Mouse (Mus musculus): ENCODE results near the gene Mrtfa.
"Not testable (repeated sequence)": the region's sequence is repeated elsewhere in the genome, so short reads cannot be mapped to it uniquely, and the experiment has no call there.

The Mrtfa gene

DNA sequence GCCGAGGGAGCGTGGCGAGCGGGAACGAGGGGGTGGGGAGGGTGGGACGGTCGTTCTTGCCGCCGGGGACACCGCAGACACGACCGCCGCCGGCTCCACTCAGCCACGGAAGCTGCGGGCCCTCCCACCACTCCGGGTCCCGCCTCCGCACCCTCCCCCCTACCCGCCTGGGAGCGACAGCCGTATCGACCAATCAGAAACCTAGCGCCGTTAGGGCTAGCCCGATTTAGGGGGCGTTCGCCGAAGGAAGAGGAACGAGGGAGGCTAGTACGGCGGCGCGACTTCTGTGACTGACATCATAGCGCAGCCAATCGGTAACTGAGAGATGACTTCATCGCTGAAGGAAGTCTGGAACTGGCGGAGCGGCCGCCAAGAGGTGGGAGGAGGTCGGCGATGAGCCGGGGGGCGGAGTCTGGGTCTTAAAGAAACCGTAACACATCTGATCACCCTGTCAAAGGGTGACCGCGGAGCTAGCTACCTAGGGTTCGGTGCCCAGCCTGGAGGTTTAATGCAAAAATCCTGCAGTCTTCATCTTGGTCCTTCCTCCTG lies at the start of gene Mrtfa:
Gene Mrtfa (minus strand): TSS at position 128 of the 549 bp plus-strand sequence.
- DNase-seq (ENCODE audit: low spot score in 2 of 2), result peak; percentile 99 to 100

GRCm38 (mm10) chr15:81239794-81240343 lies 49.3 kb upstream of the Mrtfa start:
- DNase-seq (ENCODE audit: low spot score in 2 of 2), result no peak

- DNase-seq (ENCODE audit: low spot score in 2 of 2), result no peak
Measured at GRCm38 (mm10) chr15:81239261-81239660, 48.7 kb upstream of the Mrtfa start.

GRCm38 (mm10) chr15:81237471-81237870 lies 46.9 kb upstream of the Mrtfa start:
- no peak for DNase-seq (ENCODE audit: low spot score in 2 of 2)

- DNase-seq (ENCODE audit: low spot score in 2 of 2), result no peak
Measured at GRCm38 (mm10) chr15:81236062-81236461, 45.5 kb upstream of the Mrtfa start.

- DNase-seq (ENCODE audit: low spot score in 2 of 2), result peak; percentile 70 to 80
Measured at GRCm38 (mm10) chr15:81235086-81235920, 44.7 kb upstream of the Mrtfa start, which contains the start of gene Mchr1. Mchr1 (plus strand) TSS chr15:81235499.

GRCm38 (mm10) chr15:81231325-81231724 lies 40.8 kb upstream of the Mrtfa start:
- DNase-seq (ENCODE audit: low spot score in 2 of 2), result no peak

DNA sequence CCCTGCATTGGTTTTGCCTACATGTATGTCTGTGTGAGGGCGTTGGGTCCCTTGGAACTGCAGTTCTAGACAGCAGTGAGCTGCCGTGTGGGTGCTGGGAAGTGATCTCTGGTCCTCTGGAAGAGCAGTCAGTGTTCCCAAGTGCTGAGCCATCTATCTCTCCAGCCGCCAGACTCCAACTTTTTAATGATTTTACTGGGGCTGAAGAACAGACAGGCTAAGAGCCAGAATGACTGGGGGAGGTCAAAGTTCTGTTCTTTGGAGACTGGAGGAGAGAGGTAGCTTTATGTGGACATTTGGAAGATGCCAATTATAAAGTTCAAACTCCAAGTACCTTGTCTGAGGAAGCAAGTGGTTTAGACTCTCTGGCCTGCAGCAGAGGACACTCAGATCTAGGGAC lies 39.2 kb upstream of the Mrtfa start:
- DNase-seq (ENCODE audit: low spot score in 2 of 2), result no peak

DNA sequence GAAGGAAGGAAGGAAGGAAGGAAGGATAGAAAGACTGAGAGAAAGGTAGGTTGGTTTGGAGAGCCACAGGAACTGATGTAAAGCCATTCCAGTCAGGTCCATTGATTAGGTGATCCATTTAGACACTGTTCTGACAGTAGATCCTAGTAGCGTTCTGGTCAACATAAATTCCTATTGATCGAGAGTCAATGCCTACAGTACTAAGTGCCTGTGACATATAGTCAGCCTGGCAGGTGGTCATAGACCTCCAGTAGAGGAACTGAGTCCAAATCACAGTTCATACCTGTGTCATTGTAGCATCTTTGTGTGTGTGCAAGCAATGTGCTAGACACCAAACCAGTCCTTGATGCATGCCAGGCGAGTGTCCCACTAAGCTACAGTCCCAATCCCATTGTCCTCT lies 37.7 kb upstream of the Mrtfa start:
- no peak for DNase-seq (ENCODE audit: low spot score in 2 of 2)

- no peak for DNase-seq (ENCODE audit: low spot score in 2 of 2)
Measured at GRCm38 (mm10) chr15:81227275-81227674, 36.7 kb upstream of the Mrtfa start.

DNA sequence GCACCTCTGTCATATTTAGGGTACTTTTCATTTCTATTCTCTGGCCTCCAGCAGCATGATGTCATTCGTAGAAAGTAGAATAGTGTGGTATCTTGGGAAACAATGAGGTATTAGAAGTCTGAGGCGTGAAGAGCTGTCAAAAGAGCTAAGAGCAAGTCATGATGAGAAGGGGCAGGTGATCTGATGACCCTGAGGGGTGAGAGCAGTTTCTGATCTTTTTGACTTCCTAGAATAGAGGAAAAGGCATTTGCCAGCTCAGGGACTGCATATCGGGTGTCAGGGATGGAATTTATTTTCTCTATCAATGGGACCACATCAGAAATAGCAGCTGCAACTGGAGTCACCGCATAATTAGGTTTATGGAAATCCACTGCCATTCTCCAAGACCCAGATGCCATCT lies 36.2 kb upstream of the Mrtfa start:
- DNase-seq (ENCODE audit: low spot score in 2 of 2), result no peak

- DNase-seq (ENCODE audit: low spot score in 2 of 2), result no peak
Measured at GRCm38 (mm10) chr15:81225732-81226131, 35.2 kb upstream of the Mrtfa start.

DNA sequence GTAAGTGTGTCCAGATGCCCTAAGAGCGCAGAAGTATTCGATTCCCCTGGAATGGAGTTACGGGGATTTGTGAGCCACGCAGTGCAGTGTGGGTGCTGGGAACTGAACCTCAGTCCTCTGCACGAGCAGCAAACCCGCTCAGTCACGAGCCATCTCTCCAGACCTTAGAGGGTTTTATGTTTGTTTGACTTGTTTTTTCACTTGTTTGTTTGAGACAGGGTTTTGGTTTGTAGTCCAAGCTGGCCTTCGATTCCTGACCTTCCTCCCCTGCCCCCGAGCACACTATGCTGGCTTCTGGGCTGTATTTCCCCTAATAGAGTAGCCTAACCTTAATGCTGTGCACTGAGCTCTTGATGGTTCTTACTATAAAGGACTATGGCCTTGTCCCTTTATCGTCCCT lies 34.5 kb upstream of the Mrtfa start:
- no peak for DNase-seq (ENCODE audit: low spot score in 2 of 2)

DNA sequence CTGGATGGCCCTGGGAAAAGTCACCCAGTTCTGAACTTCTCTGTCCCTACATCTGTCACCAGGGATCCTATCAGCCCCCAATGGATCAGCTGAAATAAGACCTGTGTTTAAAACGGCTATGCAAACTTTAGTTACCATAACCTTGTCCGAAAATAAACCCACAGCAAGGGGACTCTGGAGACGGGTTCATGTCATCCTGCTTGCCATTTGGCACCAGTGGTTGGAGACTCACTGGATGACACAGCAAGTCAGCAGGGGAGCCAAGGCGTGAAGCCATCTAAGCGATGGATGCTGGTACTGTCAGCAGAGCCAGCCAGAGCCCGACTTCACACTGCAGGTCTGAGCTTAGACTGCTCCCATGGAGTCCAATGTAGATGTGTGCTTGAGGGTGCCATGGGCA lies 30.9 kb upstream of the Mrtfa start:
- no peak for DNase-seq (ENCODE audit: low spot score in 2 of 2)

GRCm38 (mm10) chr15:81220051-81220450 lies 29.5 kb upstream of the Mrtfa start:
- DNase-seq (ENCODE audit: low spot score in 2 of 2), result not testable (repeated sequence)

- no peak for DNase-seq (ENCODE audit: low spot score in 2 of 2)
Measured at GRCm38 (mm10) chr15:81219054-81219453, 28.5 kb upstream of the Mrtfa start.

DNA sequence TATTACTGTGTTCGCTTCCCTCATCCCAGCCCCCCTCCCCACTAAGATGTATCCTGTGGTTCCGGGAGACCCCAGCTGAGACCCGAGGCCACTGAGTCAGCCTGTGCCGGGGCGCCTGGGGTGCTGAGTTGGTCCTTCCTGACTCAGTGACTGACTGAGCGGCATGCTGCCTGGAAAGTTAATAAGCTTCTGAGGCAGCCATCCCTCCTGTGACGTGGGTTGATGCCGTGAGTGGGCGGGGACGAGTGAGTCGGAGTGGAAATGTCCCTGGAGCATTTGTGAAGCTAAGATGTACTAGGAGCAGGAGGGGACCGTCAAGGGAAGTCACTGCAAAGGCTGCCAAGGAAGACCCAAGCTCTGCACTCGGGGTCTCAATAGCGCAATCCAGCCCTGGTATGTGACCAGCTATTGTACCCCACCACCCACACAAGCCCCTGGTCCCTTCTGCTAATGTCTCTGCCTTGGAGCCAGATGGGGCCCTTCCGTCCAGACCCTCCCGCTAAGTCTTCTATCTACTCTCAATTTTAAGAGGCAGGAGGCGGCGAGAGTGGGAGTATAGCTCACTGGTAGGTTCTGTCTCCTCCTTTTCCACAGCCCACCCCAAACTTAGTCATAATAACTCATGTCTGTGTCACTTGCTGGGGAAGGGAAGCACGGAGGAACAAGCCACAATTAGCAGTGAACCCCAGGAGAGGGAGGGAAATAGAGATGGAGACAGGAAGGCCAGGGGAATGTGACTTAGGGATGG lies 26.5 kb upstream of the Mrtfa start:
- peak; percentile 80 for DNase-seq (ENCODE audit: low spot score in 2 of 2)

- DNase-seq (ENCODE audit: low spot score in 2 of 2), result no peak
Measured at GRCm38 (mm10) chr15:81212976-81213375, 22.4 kb upstream of the Mrtfa start.

DNA sequence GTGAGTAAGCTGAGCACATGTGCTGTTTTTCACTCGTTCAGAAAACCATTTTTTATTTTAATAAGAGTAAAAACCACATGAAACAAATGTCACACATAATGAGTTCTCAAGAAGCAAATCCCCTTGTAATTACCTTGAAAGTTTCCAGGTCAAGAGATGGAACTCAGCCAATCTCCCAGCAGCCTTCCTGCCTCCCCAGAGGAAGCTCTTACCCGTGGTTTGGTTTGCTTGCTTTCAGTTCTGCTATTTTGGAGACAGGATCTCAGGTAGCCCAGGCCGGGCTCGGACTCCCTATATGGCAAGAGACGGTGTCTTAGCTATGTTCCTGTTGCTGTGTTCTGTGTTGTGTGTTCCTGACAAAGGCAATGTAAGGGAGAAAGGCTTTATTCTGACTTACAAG lies 19.9 kb upstream of the Mrtfa start:
- no peak for DNase-seq (ENCODE audit: low spot score in 2 of 2)

DNA sequence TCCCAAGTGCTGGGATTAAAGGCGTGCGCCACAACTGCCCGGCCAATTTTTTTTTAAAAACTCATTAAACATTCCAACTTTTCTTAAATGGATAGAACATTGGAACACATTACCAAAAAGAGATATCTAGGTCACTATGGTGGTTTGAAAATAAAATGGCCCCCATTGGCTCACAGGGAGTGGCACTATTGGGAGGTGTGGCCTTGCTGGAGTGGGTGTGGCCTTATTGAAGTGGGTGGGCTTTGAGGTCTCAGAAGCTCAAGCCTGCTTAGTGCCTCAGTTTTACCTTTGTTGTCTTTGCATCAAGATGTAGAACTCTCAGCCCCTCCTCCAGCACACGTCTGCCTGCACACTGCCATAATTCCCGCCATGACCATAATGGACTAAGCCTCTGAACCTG lies 11.9 kb upstream of the Mrtfa start:
- no peak for DNase-seq (ENCODE audit: low spot score in 2 of 2)

DNA sequence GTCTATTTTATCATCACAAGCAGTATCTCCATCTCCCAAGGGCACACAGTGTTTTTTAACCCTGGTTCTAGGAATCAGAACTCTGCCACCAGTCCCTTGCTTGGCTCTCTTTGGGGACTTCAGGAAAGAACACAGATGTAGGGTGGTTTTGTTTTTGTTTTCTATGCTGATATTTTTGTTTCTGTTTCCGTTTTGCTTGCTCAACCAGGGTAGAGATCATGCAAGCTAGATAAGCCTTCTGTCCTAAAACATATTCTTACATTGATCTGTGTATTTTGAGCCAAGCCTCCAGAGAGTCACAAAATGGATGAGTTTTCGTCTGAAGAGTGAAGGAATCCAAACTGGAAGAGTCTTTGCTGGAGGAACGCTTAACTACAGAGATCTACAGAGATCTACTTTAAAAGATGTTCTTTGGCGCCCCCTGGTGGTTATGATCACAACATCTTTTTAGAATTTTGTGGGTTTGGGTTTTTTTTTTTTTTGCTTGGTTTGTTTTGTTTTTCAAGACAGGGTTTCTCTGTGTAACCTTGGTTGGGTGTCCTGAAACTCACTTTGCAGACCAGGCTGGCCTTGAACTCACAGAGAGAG lies 8.9 kb upstream of the Mrtfa start:
- no peak for DNase-seq (ENCODE audit: low spot score in 2 of 2)

DNA sequence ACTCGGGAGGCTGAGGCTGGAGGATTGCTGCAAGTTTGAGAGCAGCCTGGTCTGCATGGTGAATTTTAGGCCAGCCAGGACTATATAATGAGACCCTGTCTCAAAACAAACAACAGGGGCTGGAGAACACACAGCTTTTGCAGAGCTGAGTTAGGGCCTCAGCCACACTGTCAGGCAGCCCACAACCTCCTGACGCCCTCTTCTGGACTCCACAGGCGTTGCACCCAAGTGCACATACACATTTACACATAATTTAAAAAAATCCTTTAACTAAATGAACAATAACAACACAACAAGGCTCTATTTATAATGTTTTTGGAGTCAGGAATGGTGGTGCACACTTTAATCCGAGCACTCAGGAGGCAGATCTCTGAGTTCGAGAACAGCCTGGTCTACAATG lies 7.9 kb upstream of the Mrtfa start:
- no peak for DNase-seq (ENCODE audit: low spot score in 2 of 2)

Measured in right cerebral cortex, postnatal 36 days (tissue).